Mouse (Mus musculus): Measurements from ENCODE around the gene Olfr1217. TPM values are rescaled to one million over a fixed set of nuclear protein-coding genes. Genes with fewer than 3 reads are reported as not detected.

Gene Olfr1217
- polyA plus RNA-seq, 1 experiment from 2014 or later: not detected

Other genes with a start within 250 kb of the Olfr1217 start
- not detected in 2 replicates for gene Olfr1201, start 239.0 kb downstream of the Olfr1217 start, polyA plus RNA-seq (2014; fragmentation: Nextera tagmentation; extraction: Ambion mirVana)
- gene Olfr1202, start 217.6 kb downstream of the Olfr1217 start, polyA plus RNA-seq (2014; fragmentation: Nextera tagmentation; extraction: Ambion mirVana): not detected in 2 replicates
- not detected in 2 replicates for gene Olfr1205, start 202.3 kb downstream of the Olfr1217 start, polyA plus RNA-seq (2014; fragmentation: Nextera tagmentation; extraction: Ambion mirVana)
- not detected in 2 replicates for gene Olfr1204, start 182.8 kb downstream of the Olfr1217 start, polyA plus RNA-seq (2014; fragmentation: Nextera tagmentation; extraction: Ambion mirVana)
- gene Olfr1206, start 168.8 kb downstream of the Olfr1217 start, polyA plus RNA-seq (2014; fragmentation: Nextera tagmentation; extraction: Ambion mirVana): not detected in 2 replicates
- gene Olfr1208, start 129.8 kb downstream of the Olfr1217 start, polyA plus RNA-seq (2014; fragmentation: Nextera tagmentation; extraction: Ambion mirVana): not detected in 2 replicates
- not detected in 2 replicates for gene Olfr1209, start 116.9 kb downstream of the Olfr1217 start, polyA plus RNA-seq (2014; fragmentation: Nextera tagmentation; extraction: Ambion mirVana)
- gene Olfr1211, start 94.0 kb downstream of the Olfr1217 start, polyA plus RNA-seq (2014; fragmentation: Nextera tagmentation; extraction: Ambion mirVana): not detected in 2 replicates
- gene Olfr1212, start 78.1 kb downstream of the Olfr1217 start, polyA plus RNA-seq (2014; fragmentation: Nextera tagmentation; extraction: Ambion mirVana): not detected in 2 replicates
- not detected in 2 replicates for gene Gm13762, start 51.8 kb downstream of the Olfr1217 start, polyA plus RNA-seq (2014; fragmentation: Nextera tagmentation; extraction: Ambion mirVana)
- not detected in 2 replicates for gene Olfr1214, start 39.4 kb downstream of the Olfr1217 start, polyA plus RNA-seq (2014; fragmentation: Nextera tagmentation; extraction: Ambion mirVana)
- not detected in 2 replicates for gene Olfr1215, start 25.1 kb downstream of the Olfr1217 start, polyA plus RNA-seq (2014; fragmentation: Nextera tagmentation; extraction: Ambion mirVana)
- gene Olfr1216, start 13.7 kb downstream of the Olfr1217 start, polyA plus RNA-seq (2014; fragmentation: Nextera tagmentation; extraction: Ambion mirVana): not detected in 2 replicates
- gene Olfr1218, start 29.1 kb upstream of the Olfr1217 start, polyA plus RNA-seq (2014; fragmentation: Nextera tagmentation; extraction: Ambion mirVana): not detected in 2 replicates
- gene Olfr1219, start 51.4 kb upstream of the Olfr1217 start, polyA plus RNA-seq (2014; fragmentation: Nextera tagmentation; extraction: Ambion mirVana): not detected in 2 replicates
- not detected in 2 replicates for gene Olfr1220, start 74.8 kb upstream of the Olfr1217 start, polyA plus RNA-seq (2014; fragmentation: Nextera tagmentation; extraction: Ambion mirVana)
- gene Olfr1221, start 85.2 kb upstream of the Olfr1217 start, polyA plus RNA-seq (2014; fragmentation: Nextera tagmentation; extraction: Ambion mirVana): not detected in 2 replicates
- gene Olfr1222, start 101.0 kb upstream of the Olfr1217 start, polyA plus RNA-seq (2014; fragmentation: Nextera tagmentation; extraction: Ambion mirVana): not detected in 2 replicates
- not detected in 2 replicates for gene Olfr1223, start 119.5 kb upstream of the Olfr1217 start, polyA plus RNA-seq (2014; fragmentation: Nextera tagmentation; extraction: Ambion mirVana)
- not detected in 2 replicates for gene Olfr1224-ps1, start 132.0 kb upstream of the Olfr1217 start, polyA plus RNA-seq (2014; fragmentation: Nextera tagmentation; extraction: Ambion mirVana)
- gene Olfr1225, start 142.6 kb upstream of the Olfr1217 start, polyA plus RNA-seq (2014; fragmentation: Nextera tagmentation; extraction: Ambion mirVana): not detected in 2 replicates
- gene Olfr1226, start 168.0 kb upstream of the Olfr1217 start, polyA plus RNA-seq (2014; fragmentation: Nextera tagmentation; extraction: Ambion mirVana): not detected in 2 replicates
- gene Olfr1228, start 222.0 kb upstream of the Olfr1217 start, polyA plus RNA-seq (2014; fragmentation: Nextera tagmentation; extraction: Ambion mirVana): not detected in 2 replicates

All from stomach, embryonic 14.5 days (tissue).